Mouse (Mus musculus): ENCODE measurements around the gene Tmsb15a.
"Not testable (repeated sequence)": the region's sequence is repeated elsewhere in the genome, so short reads cannot be mapped to it uniquely, and the experiment has no call there.

Tmsb15a gene

GRCm38 (mm10) chrX:135725161-135725560, at the start of gene Tmsb15a:
Tmsb15a (minus strand) TSS chrX:135725261.
- no peak for DNase-seq

- DNase-seq: no peak
Observed at GRCm38 (mm10) chrX:135768565-135768964, 43.5 kb upstream of the Tmsb15a start.

DNA sequence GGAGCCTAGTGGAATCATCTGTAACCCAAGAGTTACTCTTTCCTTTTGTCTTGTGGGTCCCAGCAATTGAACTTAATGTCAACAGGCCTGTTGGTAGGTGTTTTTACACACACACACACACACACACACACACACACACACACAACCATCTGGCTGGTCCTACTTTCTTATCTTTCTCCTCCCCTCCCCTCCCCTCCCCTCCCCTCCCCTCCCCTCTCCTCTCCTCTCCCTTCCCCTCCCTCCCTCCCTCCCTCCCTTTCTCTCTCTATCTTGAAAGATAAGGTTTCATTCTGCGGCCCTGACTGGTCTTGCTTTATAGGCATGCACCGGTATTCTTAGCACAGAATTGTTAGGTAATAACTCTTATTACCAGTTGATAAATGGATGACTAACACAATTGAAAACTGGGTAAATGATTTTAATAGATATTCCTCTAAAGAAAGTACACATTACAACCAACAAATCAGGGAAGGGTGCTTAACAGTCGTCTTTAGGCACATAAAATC, 43.0 kb upstream of the Tmsb15a start:
- no peak for DNase-seq

DNA sequence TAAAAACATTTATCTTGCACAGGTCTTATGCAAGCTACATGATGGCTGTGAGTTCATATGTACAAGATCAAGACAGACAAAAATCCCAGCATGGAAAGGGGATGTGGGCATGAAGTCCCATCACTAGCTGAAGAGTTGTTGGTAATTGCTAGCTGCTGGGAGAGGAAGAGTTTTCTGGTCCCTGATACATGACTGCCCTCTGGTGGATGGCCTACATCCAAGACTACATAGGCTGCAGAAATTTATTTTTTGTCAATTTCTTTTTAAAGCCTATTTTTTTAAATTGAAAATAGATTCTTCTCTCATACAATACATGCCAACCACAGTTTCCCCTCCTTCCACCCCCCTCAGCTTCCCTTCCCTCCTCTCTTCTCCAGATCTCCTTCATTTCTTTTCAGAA, 36.6 kb upstream of the Tmsb15a start:
- peak; percentile 22 for DNase-seq

GRCm38 (mm10) chrX:135752832-135753231, 27.8 kb upstream of the Tmsb15a start:
- DNase-seq: peak; percentile 71

GRCm38 (mm10) chrX:135745376-135745775, 20.3 kb upstream of the Tmsb15a start:
- not testable (repeated sequence) for DNase-seq

DNA sequence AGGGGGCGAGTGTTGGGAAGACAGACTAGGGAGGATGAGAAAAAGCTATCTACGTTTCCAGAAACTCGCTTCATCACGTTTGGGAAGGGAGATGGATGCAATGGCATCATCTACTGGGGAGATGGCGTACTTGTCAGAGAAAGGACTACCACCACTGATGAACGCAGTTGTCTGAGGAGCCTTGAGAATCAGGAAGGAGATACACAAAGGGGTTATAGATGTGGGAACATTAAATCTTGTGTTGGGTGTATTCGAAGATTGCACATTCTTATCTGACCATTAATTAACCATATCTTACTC, 17.9 kb upstream of the Tmsb15a start:
- no peak for DNase-seq

DNA sequence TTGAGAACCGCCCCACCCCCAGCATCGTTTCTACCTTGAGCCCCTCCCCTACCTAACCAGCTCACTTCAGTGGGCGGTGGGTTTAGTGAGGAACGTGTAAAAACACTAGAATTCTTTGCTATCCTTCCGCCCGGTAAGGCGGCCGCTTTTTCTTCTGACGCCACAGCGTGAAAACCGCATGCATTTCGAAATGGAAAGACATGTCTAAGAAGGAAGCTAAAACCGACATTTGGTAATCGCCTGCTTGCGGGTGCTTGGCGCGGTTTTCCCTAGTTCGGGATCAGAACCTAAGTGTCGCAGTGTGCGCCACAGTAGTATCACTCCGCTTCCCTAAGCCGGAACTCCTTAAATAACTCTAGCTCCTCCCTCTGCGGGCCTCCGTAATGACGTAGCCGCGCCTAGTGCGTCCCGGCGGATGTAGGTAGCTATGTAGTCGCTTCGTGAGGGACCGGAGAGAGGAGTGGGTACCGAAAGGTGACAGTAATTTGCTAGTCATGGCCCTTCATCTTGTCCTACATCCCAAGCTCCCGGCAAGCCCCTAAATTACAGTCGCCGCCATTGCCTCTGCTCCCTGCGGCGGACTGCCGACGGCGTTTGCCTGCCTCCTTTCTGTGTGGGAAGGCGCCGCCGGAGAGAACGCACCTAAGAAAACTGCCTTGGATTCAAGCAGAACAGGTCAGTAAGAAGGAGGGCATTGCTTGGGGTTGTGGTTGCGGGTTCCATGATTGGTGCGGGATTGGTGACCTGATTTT, 17.4 kb upstream of the Tmsb15a start, which contains the start of the genes Armcx5 and Gprasp1:
Gene Armcx5 (plus strand): TSS at position 430 of the 752 bp plus-strand sequence.
Gene Gprasp1 (plus strand): TSS at position 430 of the 752 bp plus-strand sequence.
- DNase-seq: peak; percentile 91

- no peak for DNase-seq
Observed at GRCm38 (mm10) chrX:135738730-135739520, 13.9 kb upstream of the Tmsb15a start.

DNA sequence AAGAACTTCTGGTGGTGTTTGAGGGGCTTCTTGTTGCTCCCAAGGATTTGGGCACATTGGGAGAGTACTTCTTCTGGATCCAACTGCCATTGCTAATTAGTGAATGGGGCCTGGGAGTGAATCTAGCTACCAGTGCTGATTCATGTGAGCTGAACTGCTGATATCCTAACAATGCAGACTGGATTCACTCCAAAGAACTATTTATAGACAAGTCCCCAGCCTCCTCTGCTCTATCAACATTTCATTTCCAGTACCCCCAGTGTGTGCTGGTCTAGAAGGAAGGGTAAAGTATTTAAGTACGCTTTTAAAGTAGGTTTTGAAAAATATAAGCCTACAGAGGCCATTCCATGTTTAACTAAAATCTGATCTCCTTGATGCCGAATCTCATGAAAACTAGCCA, 12.2 kb downstream of the Tmsb15a start:
- no peak for DNase-seq

GRCm38 (mm10) chrX:135704349-135704748, 20.7 kb downstream of the Tmsb15a start:
- no peak for DNase-seq

- no peak for DNase-seq
Observed at GRCm38 (mm10) chrX:135703111-135703510, 21.9 kb downstream of the Tmsb15a start.

DNA sequence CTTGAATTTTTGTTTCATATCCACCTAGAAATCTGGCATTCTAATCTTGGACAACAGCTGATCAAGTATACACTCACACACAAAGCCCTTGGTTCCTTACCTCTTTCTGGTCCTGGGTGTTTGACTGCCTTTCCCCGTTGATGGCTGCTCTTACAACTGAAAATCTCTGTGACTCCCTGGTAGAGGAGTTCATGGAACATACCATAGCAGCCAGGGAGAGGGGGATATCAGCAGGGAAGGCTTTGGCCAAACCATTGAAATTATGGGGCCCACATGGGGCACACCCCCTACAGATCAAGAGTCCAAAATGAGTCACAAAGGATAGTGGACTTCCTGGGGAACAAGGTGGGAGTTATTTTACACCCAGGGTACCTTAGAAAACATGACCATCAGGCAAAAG, 31.4 kb downstream of the Tmsb15a start, which contains the start of gene Tcp11x2:
Gene Tcp11x2 (minus strand): TSS at position 158 of the 400 bp plus-strand sequence.
- DNase-seq: no peak

DNA sequence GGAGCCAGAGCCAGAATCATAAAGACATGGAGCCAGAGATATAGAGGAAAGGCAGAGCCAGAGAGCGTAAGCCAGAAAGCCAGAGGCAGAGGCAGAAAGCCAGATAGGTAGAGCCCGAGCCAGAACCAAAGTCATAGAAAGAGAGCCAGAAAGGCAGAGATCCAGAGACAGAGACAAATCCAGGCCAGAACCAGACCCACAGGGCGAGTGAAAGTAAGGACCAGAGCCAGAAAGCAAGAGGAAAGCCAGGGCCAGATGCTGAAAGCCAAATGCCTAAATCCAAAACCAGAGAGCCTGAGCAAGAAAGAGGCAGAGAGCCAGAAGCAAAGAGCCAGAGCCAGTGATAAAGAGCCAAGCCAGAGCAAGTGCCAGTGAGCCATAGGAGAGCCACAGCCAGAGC, 37.3 kb downstream of the Tmsb15a start:
- DNase-seq: no peak

DNA sequence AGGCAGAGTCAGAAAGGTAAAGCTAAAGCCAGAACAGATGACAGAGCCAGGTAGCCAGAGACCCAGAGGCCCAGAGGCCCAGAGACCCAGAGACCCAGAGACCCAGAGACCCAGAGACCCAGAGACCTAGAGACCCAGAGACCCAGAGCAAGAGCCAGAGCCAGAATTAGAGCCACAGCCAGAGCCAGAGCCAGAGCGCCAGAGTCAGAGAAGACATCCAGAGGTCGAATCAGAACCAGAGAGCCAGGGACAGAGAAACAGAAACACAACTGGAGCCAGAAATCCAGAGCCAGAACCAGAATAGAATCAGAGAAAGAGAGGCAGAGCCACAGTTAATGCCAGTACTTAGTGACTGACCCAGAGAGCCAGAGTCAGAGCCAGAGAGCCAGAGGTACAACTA, 43.2 kb downstream of the Tmsb15a start:
- no peak for DNase-seq
